Mouse (Mus musculus) liver, embryonic 16.5 days (tissue): ENCODE measurements at regions not wholly inside any gene's neighbourhood (a gene's known extent, or its start where the extent isn't known, plus 50 kb on each side); places are given as distances from the start of the nearest gene placed in this dataset. TPM values are rescaled to one million over a fixed set of nuclear protein-coding genes. Genes with fewer than 3 reads are reported as not detected.

Experiments used
- ATAC-seq: fragments of 200-750 bp; cut with Nextera tagmentation; 2 replicates; pipeline ENCODE4 v1.8.0; 2017; ENCODE audit warnings: low read depth, mild to moderate bottlenecking, moderate number of reproducible peaks, moderate library complexity
- H3K27ac ChIP-seq: fragments of 300-500 bp; sonication (generic); 2 replicates; pipeline ENCODE4 v1.5.1; 2014; ENCODE audit warnings: mild to moderate bottlenecking, low read length
- H3K27me3 ChIP-seq: fragments of 300-500 bp; sonication (generic); 2 replicates; pipeline ENCODE4 v1.6.1; 2014; ENCODE audit warnings: low read depth, low read length, mixed read lengths; ENCODE audit not compliant: control insufficient read depth, insufficient read depth
- H3K36me3 ChIP-seq: fragments of 300-500 bp; sonication (generic); 2 replicates; pipeline ENCODE4 v1.6.1; 2014; ENCODE audit warnings: mild to moderate bottlenecking; ENCODE audit not compliant: control insufficient read depth, insufficient read depth
- H3K4me1 ChIP-seq: fragments of 300-500 bp; sonication (generic); 2 replicates; pipeline ENCODE4 v1.6.1; 2014; ENCODE audit warnings: low read depth, low read length, mixed read lengths; ENCODE audit not compliant: control insufficient read depth
- H3K4me2 ChIP-seq: fragments of 300-500 bp; sonication (generic); 2 replicates; pipeline ENCODE4 v1.6.1; 2014; ENCODE audit warnings: low read depth, low read length, mixed read lengths
- H3K4me3 ChIP-seq: fragments of 300-500 bp; sonication (generic); 2 replicates; pipeline ENCODE4 v1.5.1; 2014; ENCODE audit warnings: low read depth, mild to moderate bottlenecking, low read length
- H3K9ac ChIP-seq: fragments of 300-500 bp; sonication (generic); 2 replicates; pipeline ENCODE4 v1.6.1; 2014; ENCODE audit warnings: low read depth, low read length
- H3K9me3 ChIP-seq: fragments of 300-500 bp; sonication (generic); replicated peaks from 2 replicates; pipeline ENCODE4 v1.6.1; 2016; ENCODE audit warnings: low read length; ENCODE audit not compliant: control insufficient read depth
- WGBS: fragments of 180-500 bp; shearing (Covaris S2); extraction: QIAGEN DNeasy Blood & Tissue Kit; methylation state at CpG from one replicate; pipeline ENCODE4 v1.1.7; 2014; ENCODE audit not compliant: insufficient replicate concordance; 5-methylcytosine and 5-hydroxymethylcytosine counted together
- microRNA-seq: library from miRNA; unstranded; fragments of <30 nt; microRNA quantifications from one replicate; pipeline ENCODE4, GENCODE M21; 2016

- H3K9ac ChIP-seq: no peak overlapping the region
- ATAC-seq: no peak
- 36% methylated on average over 2 of the region's 2 CpGs for WGBS
- no peaks in the 10 kb centered on the region for H3K4me1 ChIP-seq
- no peak overlapping the region for H3K4me2 ChIP-seq
- H3K4me3 ChIP-seq: no peak overlapping the region
- no peaks in the 10 kb centered on the region for H3K27me3 ChIP-seq
- H3K9me3 ChIP-seq: no peaks in the 10 kb centered on the region
- H3K36me3 ChIP-seq: no peaks in the 10 kb centered on the region
- H3K27ac ChIP-seq: no peak overlapping the region
Measured at GRCm38 (mm10) chr7:35893292-35893691, 90.5 kb upstream of the Zfp507 start.

- no peak overlapping the region for H3K9ac ChIP-seq
- H3K4me2 ChIP-seq: no peak overlapping the region
- no peaks in the 10 kb centered on the region for H3K36me3 ChIP-seq
- H3K27ac ChIP-seq: no peak overlapping the region
- H3K9me3 ChIP-seq: no peaks in the 10 kb centered on the region
- WGBS: 74% methylated on average over 11 of the region's 11 CpGs
- no peak for ATAC-seq
- no peaks in the 10 kb centered on the region for H3K4me1 ChIP-seq
- H3K27me3 ChIP-seq: no peaks in the 10 kb centered on the region
- H3K4me3 ChIP-seq: no peak overlapping the region
Measured at GRCm38 (mm10) chr7:35886051-35886450, 83.2 kb upstream of the Zfp507 start.

- no peak overlapping the region for H3K4me2 ChIP-seq
- H3K4me1 ChIP-seq: no peaks in the 10 kb centered on the region
- no peak overlapping the region for H3K4me3 ChIP-seq
- peak; percentile 58; the same call in 1 of the 2 replicates for ATAC-seq
- H3K27ac ChIP-seq: no peak overlapping the region
- WGBS: 37% methylated on average over 9 of the region's 9 CpGs
- no peaks in the 10 kb centered on the region for H3K9me3 ChIP-seq
- H3K9ac ChIP-seq: no peak overlapping the region
- H3K36me3 ChIP-seq: no peaks in the 10 kb centered on the region
- no peaks in the 10 kb centered on the region for H3K27me3 ChIP-seq
Measured at GRCm38 (mm10) chr7:35879755-35880304, 77.0 kb upstream of the Zfp507 start.

DNA sequence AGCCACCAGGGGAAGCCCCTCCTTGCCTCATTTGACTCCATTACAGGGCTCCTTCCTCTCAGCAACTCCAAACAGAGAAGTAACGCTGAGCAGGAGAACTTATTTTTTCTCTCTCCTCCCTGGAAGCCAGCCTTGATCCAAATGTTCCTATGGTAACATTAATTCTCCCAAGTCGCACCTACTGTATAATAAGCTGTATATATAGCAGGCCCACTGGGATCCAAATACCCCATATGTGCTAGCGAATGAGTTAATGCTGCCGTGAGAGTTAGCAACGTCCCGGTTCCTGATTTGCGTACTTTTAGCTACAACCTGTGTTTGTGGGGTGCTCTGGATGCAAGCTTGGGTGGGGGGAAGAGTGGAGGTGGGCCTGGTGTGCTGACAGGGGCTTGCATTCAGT is 75.4 kb upstream of the Zfp507 start:
- Histone ChIP-seq H3K4me1 (no peaks in the 10 kb centered on the region), H3K9me3 (no peaks in the 10 kb centered on the region), H3K4me2 (no peak overlapping the region), H3K36me3 (no peaks in the 10 kb centered on the region), H3K9ac (no peak overlapping the region), H3K27me3 (no peaks in the 10 kb centered on the region), H3K4me3 (no peak overlapping the region), H3K27ac (no peak overlapping the region)
- no peak for ATAC-seq
- 64% methylated on average over 7 of the region's 7 CpGs for WGBS

DNA sequence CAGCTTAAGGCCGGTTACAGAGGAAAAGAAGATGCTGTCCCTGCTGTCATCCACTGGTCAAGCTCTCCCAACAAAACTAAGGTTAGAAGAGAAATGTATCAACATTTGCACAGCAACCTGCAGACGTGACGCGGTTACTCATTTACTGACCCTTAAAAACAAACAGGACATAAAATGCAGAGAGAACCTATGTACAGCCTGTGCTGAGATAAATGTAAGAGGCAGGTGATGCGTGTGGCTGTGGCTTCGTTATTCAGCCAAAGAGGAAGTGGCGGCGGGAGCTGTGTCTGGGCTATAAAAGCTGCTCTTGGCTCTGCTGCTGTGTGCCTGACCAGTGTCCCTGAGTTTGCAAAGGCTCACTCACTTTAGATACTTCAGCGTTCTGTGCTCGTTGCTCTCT is 58.2 kb upstream of the Zfp507 start:
- peak; percentile 81 for ATAC-seq
- WGBS: 30% methylated on average over 10 of the region's 10 CpGs
- H3K4me3 ChIP-seq: no peak overlapping the region
- no peak overlapping the region for H3K4me2 ChIP-seq
- H3K36me3 ChIP-seq: no peaks in the 10 kb centered on the region
- H3K9me3 ChIP-seq: no peaks in the 10 kb centered on the region
- H3K27me3 ChIP-seq: no peaks in the 10 kb centered on the region
- peak overlapping the region; percentile 56 for H3K27ac ChIP-seq
- no peaks in the 10 kb centered on the region for H3K4me1 ChIP-seq
- H3K9ac ChIP-seq: no peak overlapping the region

GRCm38 (mm10) chr7:35859601-35860000 is 56.8 kb upstream of the Zfp507 start:
- no peak for ATAC-seq
- H3K4me2 ChIP-seq: no peak overlapping the region
- H3K27me3 ChIP-seq: no peaks in the 10 kb centered on the region
- H3K27ac ChIP-seq: no peak overlapping the region
- no peaks in the 10 kb centered on the region for H3K36me3 ChIP-seq
- no peak overlapping the region for H3K4me3 ChIP-seq
- no peaks in the 10 kb centered on the region for H3K4me1 ChIP-seq
- 14% methylated on average over 3 of the region's 3 CpGs for WGBS
- no peak overlapping the region for H3K9ac ChIP-seq
- no peaks in the 10 kb centered on the region for H3K9me3 ChIP-seq

- 55% methylated on average over 10 of the region's 10 CpGs for WGBS
- ATAC-seq: no peak
- no peak overlapping the region for H3K27ac ChIP-seq
Measured at GRCm38 (mm10) chr7:35857693-35858092, 54.9 kb upstream of the Zfp507 start.

More at GRCm38 (mm10) chr7:35857693-35858092, 54.9 kb upstream of the Zfp507 start:
- no peak overlapping the region for H3K4me3 ChIP-seq
- H3K9ac ChIP-seq: no peak overlapping the region
- no peaks in the 10 kb centered on the region for H3K4me1 ChIP-seq
- no peaks in the 10 kb centered on the region for H3K9me3 ChIP-seq
- H3K36me3 ChIP-seq: no peaks in the 10 kb centered on the region
- no peaks in the 10 kb centered on the region for H3K27me3 ChIP-seq
- H3K4me2 ChIP-seq: no peak overlapping the region

Small RNA genes in the stretch of these regions (microRNA-seq; reads per million reads assigned to microRNA genes)
- gene Gm23292: not detected
